Mouse (Mus musculus) intestine, postnatal 0 days (tissue): Measurements from ENCODE around the gene Sart1. TPM values are rescaled to one million over a fixed set of nuclear protein-coding genes. Genes with fewer than 3 reads are reported as not detected.
"Not testable (repeated sequence)": the region's sequence is repeated elsewhere in the genome, so short reads cannot be mapped to it uniquely, and the experiment has no call there.

Experiments used
- ATAC-seq: fragments of 200-750 bp; cut with Nextera tagmentation; 2 replicates; pipeline ENCODE4 v1.8.0; 2017; ENCODE audit warnings: mild to moderate bottlenecking, moderate TSS enrichment, moderate library complexity
- H3K27ac ChIP-seq: fragments of 300-500 bp; sonication (generic); 2 replicates; pipeline ENCODE4 v1.5.1; 2014; ENCODE audit warnings: mild to moderate bottlenecking, low read depth, low read length, moderate library complexity
- H3K27me3 ChIP-seq: fragments of 300-500 bp; sonication (generic); replicated peaks from 2 replicates; pipeline ENCODE4 v1.6.1; 2014; ENCODE audit warnings: low read length, mixed read lengths; ENCODE audit not compliant: control insufficient read depth, insufficient read depth
- H3K36me3 ChIP-seq: fragments of 300-500 bp; sonication (generic); 2 replicates; pipeline ENCODE4 v1.6.1; 2014; ENCODE audit warnings: mild to moderate bottlenecking, moderate library complexity; ENCODE audit not compliant: control insufficient read depth, insufficient read depth
- H3K4me1 ChIP-seq: fragments of 300-500 bp; sonication (generic); replicated peaks from 2 replicates; pipeline ENCODE4 v1.6.1; 2014; ENCODE audit warnings: antibody characterized with exemption, low read length, mixed read lengths; ENCODE audit not compliant: control insufficient read depth, insufficient read depth
- H3K4me2 ChIP-seq: fragments of 300-500 bp; sonication (generic); replicated peaks from 2 replicates; pipeline ENCODE4 v1.6.1; 2014; ENCODE audit warnings: low read depth, mild to moderate bottlenecking, moderate library complexity
- H3K4me3 ChIP-seq: fragments of 300-500 bp; sonication (generic); 2 replicates; pipeline ENCODE4 v1.5.1; 2014; ENCODE audit warnings: low read depth, low read length
- H3K9ac ChIP-seq: fragments of 300-500 bp; sonication (generic); 2 replicates; pipeline ENCODE4 v1.6.1; 2014; ENCODE audit warnings: mild to moderate bottlenecking, low read depth, low read length
- H3K9me3 ChIP-seq: fragments of 300-500 bp; sonication (generic); 2 replicates; pipeline ENCODE4 v1.6.1; 2016; ENCODE audit warnings: mixed run types; ENCODE audit not compliant: control insufficient read depth
- CTCF ChIP-seq: sonication (generic); IDR thresholded peaks from 2 replicates; pipeline ENCODE4 v1.5.1; 2016; ENCODE audit warnings: low read depth, mild to moderate bottlenecking, control low read depth, antibody characterized with exemption, moderate library complexity
- WGBS: fragments of 180-500 bp; shearing (Covaris S2); extraction: QIAGEN DNeasy Blood & Tissue Kit; methylation state at CpG from one replicate; pipeline ENCODE4 v1.1.7; 2014; 5-methylcytosine and 5-hydroxymethylcytosine counted together
- polyA plus RNA-seq: library from polyadenylated mRNA; unstranded; fragments of >200 nt; fragmentation: Nextera tagmentation; extraction: Ambion mirVana; gene quantifications from 2 replicates; pipeline ENCODE4 v1.2.1, GENCODE M21; 2015

The Sart1 gene
- polyA plus RNA-seq, 1 experiment from 2014 or later: 53.7 TPM

- H3K9ac ChIP-seq: no peak overlapping the region
- 77% methylated on average over 5 of the region's 5 CpGs for WGBS
- TF ChIP-seq CTCF: no peak
- no peaks in the 10 kb centered on the region for H3K4me1 ChIP-seq
- ATAC-seq: no peak
- H3K4me3 ChIP-seq: no peak overlapping the region
- no peak overlapping the region for H3K27ac ChIP-seq
- H3K4me2 ChIP-seq: no peak overlapping the region
- no peaks in the 10 kb centered on the region for H3K36me3 ChIP-seq
- H3K27me3 ChIP-seq: no peaks in the 10 kb centered on the region
- no peaks in the 10 kb centered on the region for H3K9me3 ChIP-seq
Observed at GRCm38 (mm10) chr19:5409068-5409467, 20.6 kb upstream of the Sart1 start.

- no peaks in the 10 kb centered on the region for H3K4me1 ChIP-seq
- 0 out of 2 replicates have a peak overlapping the region, but pooled peaks have one; percentile 57 for H3K4me3 ChIP-seq
- no peak for TF ChIP-seq CTCF
- peak overlapping the region; percentile 3; the same call in 1 of the 2 replicates for H3K27ac ChIP-seq
- peak overlapping the region; percentile 76; the same call in 1 of the 2 replicates for H3K4me2 ChIP-seq
- H3K9me3 ChIP-seq: no peaks in the 10 kb centered on the region
- no peaks in the 10 kb centered on the region for H3K27me3 ChIP-seq
- WGBS: 82% methylated on average over 13 of the region's 13 CpGs
- no peak for ATAC-seq
- H3K36me3 ChIP-seq: no peaks in the 10 kb centered on the region
- H3K9ac ChIP-seq: peak overlapping the region; percentile 17; the same call in 1 of the 2 replicates
Observed at GRCm38 (mm10) chr19:5408057-5409001, 19.8 kb upstream of the Sart1 start.

- H3K27me3 ChIP-seq: no peaks in the 10 kb centered on the region
- H3K4me1 ChIP-seq: no peaks in the 10 kb centered on the region
- peak; percentile 66 for ATAC-seq
- no peaks in the 10 kb centered on the region for H3K9me3 ChIP-seq
- peak overlapping the region; percentile 76 for H3K4me2 ChIP-seq
- H3K4me3 ChIP-seq: peak overlapping the region; percentile 57
- 14% methylated on average over 7 of the region's 7 CpGs for WGBS
- TF ChIP-seq CTCF: peak; percentile 79
- H3K36me3 ChIP-seq: no peaks in the 10 kb centered on the region
- peak overlapping the region; percentile 66 for H3K9ac ChIP-seq
- peak overlapping the region; percentile 97 for H3K27ac ChIP-seq
Observed at GRCm38 (mm10) chr19:5407133-5407532, 18.6 kb upstream of the Sart1 start.

- H3K9me3 ChIP-seq, H3K4me1 ChIP-seq, H3K36me3 ChIP-seq, H3K27me3 ChIP-seq: not testable (repeated sequence)
- Histone ChIP-seq H3K4me2 (peak overlapping the region; percentile 76), H3K4me3 (peak overlapping the region; percentile 57), H3K9ac (peak overlapping the region; percentile 66), H3K27ac (peak overlapping the region; percentile 97)
- peak; percentile 40 for TF ChIP-seq CTCF
- 14% methylated on average over 20 of the region's 25 CpGs for whole genome bisulfite sequencing
- peak; percentile 85 for ATAC-seq
Observed at GRCm38 (mm10) chr19:5406531-5407126, 18.1 kb upstream of the Sart1 start.

- ATAC-seq: no peak
- no peaks in the 10 kb centered on the region for H3K9me3 ChIP-seq
- H3K4me2 ChIP-seq: peak overlapping the region; percentile 55
- TF ChIP-seq CTCF: no peak
- no peak overlapping the region for H3K9ac ChIP-seq
- WGBS: 18% methylated on average over 7 of the region's 7 CpGs
- no peaks in the 10 kb centered on the region for H3K4me1 ChIP-seq
- peak overlapping the region; percentile 27 for H3K4me3 ChIP-seq
- no peaks in the 10 kb centered on the region for H3K27me3 ChIP-seq
- no peaks in the 10 kb centered on the region for H3K36me3 ChIP-seq
- H3K27ac ChIP-seq: peak overlapping the region; percentile 60; the same call in 1 of the 2 replicates
Observed at GRCm38 (mm10) chr19:5405924-5406323, 17.4 kb upstream of the Sart1 start.

GRCm38 (mm10) chr19:5402293-5402692 lies 13.8 kb upstream of the Sart1 start, which contains the start of gene Tsga10ip:
Tsga10ip (minus strand) TSS chr19:5402526.
- H3K36me3 ChIP-seq: no peaks in the 10 kb centered on the region
- H3K4me3 ChIP-seq: no peak within 1 kb of the TSS
- TF ChIP-seq CTCF: no peak
- 72% methylated on average over 8 of the region's 8 CpGs for WGBS
- H3K9me3 ChIP-seq: no peaks in the 10 kb centered on the region
- no peak within 1 kb of the TSS for H3K27ac ChIP-seq
- H3K4me2 ChIP-seq: no peak within 1 kb of the TSS
- no peak within 1 kb of the TSS for H3K9ac ChIP-seq
- H3K4me1 ChIP-seq: no peaks in the 10 kb centered on the region
- no peak for ATAC-seq
- no peaks in the 10 kb centered on the region for H3K27me3 ChIP-seq

- not testable (repeated sequence) for H3K4me3 ChIP-seq, H3K9ac ChIP-seq, ATAC-seq, H3K36me3 ChIP-seq, H3K4me1 ChIP-seq, H3K9me3 ChIP-seq, H3K4me2 ChIP-seq, H3K27ac ChIP-seq, H3K27me3 ChIP-seq
- 73% methylated on average over 4 of the region's 4 CpGs for WGBS
Observed at GRCm38 (mm10) chr19:5401073-5401472, 12.6 kb upstream of the Sart1 start.
